Mouse (Mus musculus): ENCODE measurements around the gene Syne4. TPM values are rescaled to one million over a fixed set of nuclear protein-coding genes. Genes with fewer than 3 reads are reported as not detected.

Gene Syne4
- polyA plus RNA-seq, 1 experiment from 2014 or later = 13.1 TPM

- Histone ChIP-seq H3K36me3 (ENCODE audit: insufficient read depth, low read length) (no peaks in the 10 kb centered on the region), H3K9me3 (ENCODE audit: low read length) (no peaks in the 10 kb centered on the region), H3K27ac (ENCODE audit: low read length) (no peak overlapping the region), H3K27me3 (replicated peaks; ENCODE audit: insufficient read depth, low read length) (no peaks in the 10 kb centered on the region), H3K4me3 (ENCODE audit: low read depth, low read length) (no peak overlapping the region), H3K4me1 (ENCODE audit: insufficient read depth, low read depth, low read length) (no peaks in the 10 kb centered on the region), H3K9ac (replicated peaks; ENCODE audit: low read depth) (no peak overlapping the region), H3K4me2 (replicated peaks; ENCODE audit: low read depth, low read length) (no peak overlapping the region)
- DNase-seq (ENCODE audit: low spot score) = no peak
- 55% methylated on average over 13 of the region's 13 CpGs for WGBS
- no peak for ATAC-seq
- TF ChIP-seq EP300 (IDR thresholded peaks at IDR 0.05) = no peak
- TF ChIP-seq CTCF (IDR thresholded peaks at IDR 0.05) = no peak
Measured at GRCm38 (mm10) chr7:30315559-30316529, 1.2 kb downstream of the Syne4 start.

GRCm38 (mm10) chr7:30318142-30318541 is 3.5 kb downstream of the Syne4 start:
- no peak overlapping the region for H3K9ac ChIP-seq (replicated peaks; ENCODE audit: low read depth)
- no peak overlapping the region for H3K4me2 ChIP-seq (replicated peaks; ENCODE audit: low read depth, low read length)
- no peak for DNase-seq (ENCODE audit: low spot score)
- WGBS = 89% methylated on average over 3 of the region's 3 CpGs
- no peaks in the 10 kb centered on the region for H3K9me3 ChIP-seq (ENCODE audit: low read length)
- H3K4me3 ChIP-seq (ENCODE audit: low read depth, low read length) = no peak overlapping the region
- H3K36me3 ChIP-seq (ENCODE audit: insufficient read depth, low read length) = no peaks in the 10 kb centered on the region
- no peaks in the 10 kb centered on the region for H3K27me3 ChIP-seq (replicated peaks; ENCODE audit: insufficient read depth, low read length)
- TF ChIP-seq CTCF (IDR thresholded peaks at IDR 0.05) = no peak
- no peaks in the 10 kb centered on the region for H3K4me1 ChIP-seq (ENCODE audit: insufficient read depth, low read depth, low read length)
- no peak for ATAC-seq
- H3K27ac ChIP-seq (ENCODE audit: low read length) = no peak overlapping the region

GRCm38 (mm10) chr7:30320946-30321345 is 6.3 kb downstream of the Syne4 start:
- Histone ChIP-seq H3K27ac (ENCODE audit: low read length) (no peak overlapping the region), H3K4me3 (ENCODE audit: low read depth, low read length) (peak overlapping the region; percentile 63; the same call in 1 of the 2 replicates), H3K4me1 (ENCODE audit: insufficient read depth, low read depth, low read length) (no peaks in the 10 kb centered on the region), H3K36me3 (ENCODE audit: insufficient read depth, low read length) (no peaks in the 10 kb centered on the region), H3K9ac (replicated peaks; ENCODE audit: low read depth) (no peak overlapping the region), H3K4me2 (replicated peaks; ENCODE audit: low read depth, low read length) (peak overlapping the region; percentile 82), H3K9me3 (ENCODE audit: low read length) (no peaks in the 10 kb centered on the region; the same call in 1 of the 2 replicates), H3K27me3 (replicated peaks; ENCODE audit: insufficient read depth, low read length) (no peaks in the 10 kb centered on the region)
- WGBS = 79% methylated on average over 2 of the region's 2 CpGs
- ATAC-seq (no peak), DNase-seq (ENCODE audit: low spot score) (no peak)
- no peak for TF ChIP-seq CTCF (IDR thresholded peaks at IDR 0.05)
- no peak for TF ChIP-seq EP300 (IDR thresholded peaks at IDR 0.05)

- WGBS = 2% methylated on average over 63 of the region's 63 CpGs
- peak within 1 kb of the TSS; percentile 89 for H3K27ac ChIP-seq (ENCODE audit: low read length)
- ATAC-seq = peak; percentile 64
- H3K4me2 ChIP-seq (replicated peaks; ENCODE audit: low read depth, low read length) = peak within 1 kb of the TSS; percentile 82
- H3K36me3 ChIP-seq (ENCODE audit: insufficient read depth, low read length) = no peaks in the 10 kb centered on the region
- peak; percentile 92 for DNase-seq (ENCODE audit: low spot score)
- peak within 1 kb of the TSS; percentile 63 for H3K4me3 ChIP-seq (ENCODE audit: low read depth, low read length)
- no peak for TF ChIP-seq CTCF (IDR thresholded peaks at IDR 0.05)
- no peak for TF ChIP-seq EP300 (IDR thresholded peaks at IDR 0.05)
- no peaks in the 10 kb centered on the region for H3K4me1 ChIP-seq (ENCODE audit: insufficient read depth, low read depth, low read length)
- peak within 1 kb of the TSS; percentile 69 for H3K9ac ChIP-seq (replicated peaks; ENCODE audit: low read depth)
- H3K27me3 ChIP-seq (replicated peaks; ENCODE audit: insufficient read depth, low read length) = no peaks in the 10 kb centered on the region
- H3K9me3 ChIP-seq (ENCODE audit: low read length) = no peaks in the 10 kb centered on the region; the same call in 1 of the 2 replicates
Measured at GRCm38 (mm10) chr7:30321539-30322284, 7.1 kb downstream of the Syne4 start, which contains the start of gene E130208F15Rik. E130208F15Rik (plus strand) TSS chr7:30321740.

- 3% methylated on average over 20 of the region's 20 CpGs for WGBS
- peak overlapping the region; percentile 89 for H3K27ac ChIP-seq (ENCODE audit: low read length)
- peak; percentile 100 for DNase-seq (ENCODE audit: low spot score)
- TF ChIP-seq CTCF (IDR thresholded peaks at IDR 0.05) = no peak
- no peak for TF ChIP-seq EP300 (IDR thresholded peaks at IDR 0.05)
- H3K4me1 ChIP-seq (ENCODE audit: insufficient read depth, low read depth, low read length) = no peaks in the 10 kb centered on the region
- no peaks in the 10 kb centered on the region; the same call in 1 of the 2 replicates for H3K9me3 ChIP-seq (ENCODE audit: low read length)
- peak overlapping the region; percentile 69 for H3K9ac ChIP-seq (replicated peaks; ENCODE audit: low read depth)
- H3K27me3 ChIP-seq (replicated peaks; ENCODE audit: insufficient read depth, low read length) = no peaks in the 10 kb centered on the region
- ATAC-seq = peak; percentile 99
- H3K4me3 ChIP-seq (ENCODE audit: low read depth, low read length) = peak overlapping the region; percentile 63
- H3K4me2 ChIP-seq (replicated peaks; ENCODE audit: low read depth, low read length) = peak overlapping the region; percentile 82
- no peaks in the 10 kb centered on the region for H3K36me3 ChIP-seq (ENCODE audit: insufficient read depth, low read length)
Measured at GRCm38 (mm10) chr7:30322285-30322667, 7.7 kb downstream of the Syne4 start.

- Histone ChIP-seq H3K4me3 (ENCODE audit: low read depth, low read length) (peak overlapping the region; percentile 63), H3K36me3 (ENCODE audit: insufficient read depth, low read length) (no peaks in the 10 kb centered on the region), H3K4me2 (replicated peaks; ENCODE audit: low read depth, low read length) (peak overlapping the region; percentile 82), H3K27me3 (replicated peaks; ENCODE audit: insufficient read depth, low read length) (no peaks in the 10 kb centered on the region), H3K9ac (replicated peaks; ENCODE audit: low read depth) (peak overlapping the region; percentile 10; the same call in 1 of the 2 replicates), H3K9me3 (ENCODE audit: low read length) (no peaks in the 10 kb centered on the region; the same call in 1 of the 2 replicates), H3K4me1 (ENCODE audit: insufficient read depth, low read depth, low read length) (no peaks in the 10 kb centered on the region), H3K27ac (ENCODE audit: low read length) (peak overlapping the region; percentile 69; the same call in 1 of the 2 replicates)
- no peak for ATAC-seq
- DNase-seq (ENCODE audit: low spot score) = peak; percentile 19
- TF ChIP-seq EP300 (IDR thresholded peaks at IDR 0.05) (no peak), CTCF (IDR thresholded peaks at IDR 0.05) (no peak)
- WGBS = 18% methylated on average over 6 of the region's 6 CpGs
Measured at GRCm38 (mm10) chr7:30322865-30323264, 8.3 kb downstream of the Syne4 start.

Measured in lung, postnatal 0 days (tissue).